Mouse (Mus musculus) cortical plate, adult 2 months (tissue): ENCODE data around the gene Gm9774.

Source experiments
- CTCF ChIP-seq: fragments of 200-500 bp; IDR thresholded peaks from 2 replicates; pipeline ENCODE4 v1.5.1; 2011; ENCODE audit warnings: mild to moderate bottlenecking, control low read depth, low read length; ENCODE audit not compliant: insufficient read depth; ENCODE audit errors: extremely low read depth
- POLR2A ChIP-seq: fragments of 200-500 bp; IDR thresholded peaks from 2 replicates; pipeline ENCODE4 v1.6.1; 2011; ENCODE audit warnings: mild to moderate bottlenecking, low read length, control low read depth; ENCODE audit not compliant: insufficient read depth; ENCODE audit errors: extremely low read depth

DNA sequence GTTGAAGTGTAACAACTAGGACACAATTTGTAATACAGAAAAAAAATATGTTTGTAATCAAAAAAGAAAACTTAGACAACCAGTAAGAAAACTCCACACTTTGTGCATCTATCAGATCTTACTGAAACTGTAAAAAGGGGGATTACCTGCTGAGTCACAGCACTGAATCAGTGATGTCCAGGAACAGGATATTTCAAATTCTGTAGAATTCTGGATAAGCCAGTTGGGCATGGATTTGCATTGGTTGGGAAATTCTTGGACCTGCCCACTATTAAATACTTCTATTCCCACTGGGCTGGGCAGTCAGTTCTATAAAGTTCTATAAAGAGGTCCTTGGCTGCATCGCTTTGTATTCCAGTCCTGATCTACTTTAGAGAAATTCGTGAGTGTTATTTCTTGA, 11.4 kb downstream of the Gm9774 start, which contains the start of gene Sprr2j-ps:
- TF ChIP-seq CTCF: no peak
- TF ChIP-seq POLR2A: no peak
